Comparison of ENCODE assay signal across 8 mouse cellular contexts in genomic region chr9:83833811-83834747, GRCm38 (mm10). TPM values are rescaled to one million over a fixed set of nuclear protein-coding genes. Genes with fewer than 3 reads are reported as not detected.
DNase-seq lines count a peak whose midpoint lies in the region; ATAC-seq and TF ChIP-seq lines count a peak whose summit lies in the region.

TSS of gene Ttk (plus strand) at chr9:83834689.

- peaks cover 15% of the 10 kb centered on the region for H3K36me3 ChIP-seq in G1E (replicated peaks)
- no peaks in the 10 kb centered on the region for H3K36me3 ChIP-seq in forebrain, postnatal 0 days (ENCODE audit: insufficient read depth)
- H3K36me3 ChIP-seq in lung, embryonic 16.5 days (ENCODE audit: control insufficient read depth, insufficient read depth, low read length): no peaks in the 10 kb centered on the region

- peak within 1 kb of the TSS; percentile 82 for H3K9ac ChIP-seq in forebrain, postnatal 0 days
- H3K9ac ChIP-seq in lung, embryonic 16.5 days (ENCODE audit: low read length): peak within 1 kb of the TSS; percentile 79

- peak; percentile 98 for ATAC-seq in G1E (ENCODE audit: extremely low read depth, insufficient number of reproducible peaks, low FRiP score, poor library complexity, severe bottlenecking)
- ATAC-seq in forebrain, postnatal 0 days: peak; percentile 99
- ATAC-seq in hematopoietic stem cell, adult 5-6 weeks (replicated peaks in 1 of 2; ENCODE audit: insufficient read depth in 1 of 2, low FRiP score in 2 of 2, low TSS enrichment in 1 of 2, low read depth in 1 of 2, poor library complexity in 2 of 2, severe bottlenecking in 2 of 2): peak; percentile 99 to 100
- ATAC-seq in lung, embryonic 16.5 days (ENCODE audit: low read depth): peak; percentile 100

- no peak for TF ChIP-seq CTCF in G1E (IDR thresholded peaks at IDR 0.05; ENCODE audit: low read depth, low read length)
- no peak for TF ChIP-seq CTCF in forebrain, postnatal 0 days (IDR thresholded peaks at IDR 0.05; ENCODE audit: low read depth)

- H3K27ac ChIP-seq in forebrain, postnatal 0 days (ENCODE audit: low read depth, low read length): peak within 1 kb of the TSS; percentile 93
- peak within 1 kb of the TSS; percentile 53; the same call in 1 of the 2 replicates for H3K27ac ChIP-seq in lung, embryonic 16.5 days (ENCODE audit: low read length)

- WGBS in forebrain, postnatal 0 days: 3% methylated on average over 38 of the region's 38 CpGs
- WGBS in lung, embryonic 16.5 days: 1% methylated on average over 38 of the region's 38 CpGs

- no peaks in the 10 kb centered on the region for H3K27me3 ChIP-seq in G1E (ENCODE audit: insufficient read depth, low read length)
- H3K27me3 ChIP-seq in forebrain, postnatal 0 days (ENCODE audit: insufficient read depth, low read length): no peaks in the 10 kb centered on the region
- H3K27me3 ChIP-seq in lung, embryonic 16.5 days (ENCODE audit: control insufficient read depth, insufficient read depth, low read depth, low read length): no peaks in the 10 kb centered on the region

- DNase-seq in G1E (ENCODE audit: low spot score): peak; percentile 75
- DNase-seq in cerebellum, adult 18-20 months: peak; percentile 89 to 91
- peak; percentile 96 for DNase-seq in forebrain, postnatal 0 days
- DNase-seq in layer of hippocampus, adult 9-10 months (ENCODE audit: low spot score): peak; percentile 65
- peak; percentile 72 for DNase-seq in ovary, postnatal 10 days (ENCODE audit: low spot score)
- peak; percentile 88 to 91 for DNase-seq in thymus, postnatal 10 days (ENCODE audit: low spot score in 2 of 2)

- H3K4me2 ChIP-seq in forebrain, postnatal 0 days (ENCODE audit: low read depth): peak within 1 kb of the TSS; percentile 96
- H3K4me2 ChIP-seq in lung, embryonic 16.5 days (ENCODE audit: low read depth, low read length): peak within 1 kb of the TSS; percentile 70

- peak within 1 kb of the TSS; percentile 95 for H3K4me3 ChIP-seq in G1E (ENCODE audit: low read depth, low read length)
- peak within 1 kb of the TSS; percentile 52 for H3K4me3 ChIP-seq in forebrain, postnatal 0 days (ENCODE audit: low read depth, low read length)
- H3K4me3 ChIP-seq in lung, embryonic 16.5 days (ENCODE audit: low read length): peak within 1 kb of the TSS; percentile 72

- peaks cover 19% of the 10 kb centered on the region for H3K4me1 ChIP-seq in G1E (ENCODE audit: insufficient read depth, low read depth, low read length)
- peaks cover 4% of the 10 kb centered on the region for H3K4me1 ChIP-seq in forebrain, postnatal 0 days (ENCODE audit: insufficient read depth)
- H3K4me1 ChIP-seq in lung, embryonic 16.5 days (replicated peaks; ENCODE audit: control insufficient read depth, insufficient read depth, low read length): peaks cover 7% of the 10 kb centered on the region

- H3K9me3 ChIP-seq in G1E (replicated peaks): no peaks in the 10 kb centered on the region
- H3K9me3 ChIP-seq in forebrain, postnatal 0 days (ENCODE audit: low read length): no peaks in the 10 kb centered on the region
- H3K9me3 ChIP-seq in lung, embryonic 16.5 days (ENCODE audit: control insufficient read depth, low read length): no peaks in the 10 kb centered on the region

RNA-seq across cellular contexts. Expression of gene Ttk, which starts in this region (rescaled TPM):
- total RNA-seq in G1E (2014; fragmentation: Nextera tagmentation) (37.1 and 39.6 TPM in 2 replicates), G1E (2017) (48.8 and 61.1 TPM in 2 replicates)
- 1.2 and 1.4 TPM in 2 replicates for polyA plus RNA-seq in G1E (2012)
- total RNA-seq in forebrain, postnatal 0 days (2014; rRNA removed): 3.2 and 3.5 TPM in 2 replicates
- 2.8 TPM in 2 replicates for polyA plus RNA-seq in forebrain, postnatal 0 days (2015; fragmentation: Nextera tagmentation; extraction: Ambion mirVana)
- total RNA-seq in hematopoietic stem cell, adult 5-6 weeks (2017): 34.0 and 44.1 TPM in 2 replicates
- 34.8 and 38.4 TPM in 2 replicates for polyA plus RNA-seq in lung, embryonic 16.5 days (2015; fragmentation: Nextera tagmentation; extraction: Ambion mirVana)

Comparison
In these comparisons a context has a peak if more than half of its experiments do, and no peak if none do; other contexts are left out.
1. Peak in every context shown above with its lines: DNase-seq, ATAC-seq, H3K4me3 ChIP-seq and H3K27ac ChIP-seq.